Mouse (Mus musculus) c-Kit-positive CD71-positive TER-119-negative erythroid progenitor cells, embryonic 14.5 days (primary cell): ENCODE measurements at regions not wholly inside any gene's neighbourhood (a gene's known extent, or its start where the extent isn't known, plus 50 kb on each side); places are given as distances from the start of the nearest gene placed in this dataset.

ENCODE experiments used
- DNase-seq: peaks from one replicate; pipeline ENCODE4 v3.0.0-alpha.2; 2013; ENCODE audit warnings: low read depth

DNA sequence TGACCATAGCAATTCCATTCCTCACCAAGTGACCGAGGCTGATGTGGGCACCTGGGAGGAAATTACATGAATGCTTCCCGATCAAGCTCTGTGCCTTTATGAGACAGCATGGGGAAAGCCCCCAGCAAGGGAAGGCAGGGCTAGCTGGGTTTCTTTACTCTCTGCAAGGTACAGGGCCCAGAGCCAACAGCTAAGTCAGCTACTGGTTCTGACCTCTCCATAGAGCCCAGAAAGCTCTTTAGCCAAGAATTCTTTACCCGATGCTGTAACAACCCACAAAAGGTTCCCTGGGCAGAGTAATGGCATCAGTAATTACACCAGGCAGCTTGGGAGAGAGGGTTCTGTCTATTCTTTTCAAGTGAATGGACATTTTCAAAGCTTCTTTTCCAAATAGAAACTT is 161.9 kb upstream of the Adamts16 start:
- DNase-seq: no peak

DNA sequence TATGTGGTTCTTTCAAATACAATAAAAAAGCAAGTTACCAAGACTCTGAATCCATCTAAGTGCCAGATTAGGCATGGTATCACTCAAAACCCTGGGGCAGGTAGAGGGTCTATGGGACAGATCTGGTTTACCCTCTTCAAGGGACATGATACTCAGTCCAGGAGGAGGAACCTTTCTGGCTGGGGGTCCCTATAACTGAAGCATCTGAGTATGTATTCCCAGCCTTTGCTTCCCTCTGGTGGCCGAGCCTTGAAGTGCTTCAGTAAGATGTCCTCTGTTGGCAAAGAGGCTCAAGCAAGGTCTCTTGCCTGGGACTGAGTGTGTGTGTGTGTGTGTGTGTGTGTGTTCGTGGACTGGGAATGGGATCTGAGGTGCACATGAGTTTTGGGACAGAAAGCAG is 159.7 kb upstream of the Adamts16 start:
- no peak for DNase-seq

DNA sequence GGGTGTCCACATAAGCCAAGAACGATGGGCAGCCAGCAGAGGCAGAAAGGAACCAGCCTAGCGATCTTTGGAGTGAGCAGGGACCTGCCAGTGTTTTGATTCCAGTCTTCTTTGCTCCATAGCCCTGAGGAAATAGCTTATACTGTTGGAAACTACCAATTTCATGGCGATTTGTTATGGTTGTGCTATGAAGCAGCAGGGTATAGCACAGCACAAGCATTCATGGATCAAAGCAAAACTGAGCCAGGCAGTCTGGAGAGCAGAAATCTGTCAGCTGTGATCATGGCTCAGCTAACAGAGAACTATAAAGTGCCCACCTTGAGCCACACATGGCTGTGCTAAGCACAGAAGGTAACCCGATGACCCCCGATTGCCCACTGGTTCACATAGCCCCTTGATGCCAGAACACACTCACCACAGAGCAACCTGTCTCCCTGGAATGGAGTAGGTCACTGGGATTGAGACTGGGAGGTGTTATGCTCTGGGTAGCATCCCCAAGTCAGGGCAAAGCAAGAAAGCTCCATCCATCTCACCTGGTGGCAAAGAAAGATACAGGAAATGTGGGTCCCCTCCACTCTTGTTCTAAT is 158.9 kb upstream of the Adamts16 start:
- DNase-seq: no peak

DNA sequence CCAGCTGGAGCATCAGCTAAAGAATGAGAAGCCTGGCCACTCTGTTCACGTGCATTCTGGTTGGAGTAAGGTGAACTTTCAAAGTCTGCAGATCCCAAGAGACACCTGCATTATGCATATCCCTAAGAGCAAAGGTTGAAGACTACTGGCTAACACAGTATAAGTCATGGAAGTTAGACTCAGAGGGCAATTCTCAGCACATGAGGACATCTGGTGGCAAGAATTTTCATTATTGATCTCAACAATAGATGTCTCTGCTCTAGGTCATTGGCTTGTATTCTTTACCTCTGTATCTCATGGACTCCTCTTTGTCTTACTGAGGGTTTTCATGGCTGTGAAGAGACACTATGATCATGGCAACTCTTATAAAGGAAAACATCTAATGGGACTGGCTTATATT is 151.9 kb upstream of the Adamts16 start:
- no peak for DNase-seq

DNA sequence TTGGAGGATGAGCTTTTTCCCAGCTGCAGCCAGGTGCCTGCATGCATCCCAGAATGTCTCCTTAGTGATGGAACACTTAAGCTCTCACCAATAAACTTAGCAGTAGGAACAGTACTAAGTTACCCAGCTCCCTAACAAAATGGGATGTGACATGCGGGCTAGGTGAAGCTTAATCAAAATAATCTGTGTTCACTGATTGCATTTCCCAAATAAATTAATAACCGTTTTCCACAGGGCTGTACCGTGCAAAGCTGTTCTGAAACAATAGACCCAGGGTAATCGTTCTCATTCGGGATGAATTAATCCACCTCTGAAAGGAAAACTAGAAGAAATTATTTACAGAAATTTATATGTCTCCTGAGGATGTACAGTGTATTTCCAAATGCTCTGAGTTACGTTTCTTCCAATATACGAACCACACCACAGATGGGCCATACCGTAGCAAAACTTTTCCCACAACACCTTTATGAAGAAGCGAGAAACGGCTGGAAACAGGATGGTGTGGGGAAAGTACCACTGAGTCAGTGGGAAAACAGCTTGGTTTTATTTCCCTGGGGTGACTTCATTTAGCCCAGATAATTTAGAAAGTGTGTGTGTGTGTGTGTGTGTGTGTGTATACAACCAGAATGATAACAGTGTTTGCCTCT is 148.5 kb upstream of the Adamts16 start:
- DNase-seq: no peak

DNA sequence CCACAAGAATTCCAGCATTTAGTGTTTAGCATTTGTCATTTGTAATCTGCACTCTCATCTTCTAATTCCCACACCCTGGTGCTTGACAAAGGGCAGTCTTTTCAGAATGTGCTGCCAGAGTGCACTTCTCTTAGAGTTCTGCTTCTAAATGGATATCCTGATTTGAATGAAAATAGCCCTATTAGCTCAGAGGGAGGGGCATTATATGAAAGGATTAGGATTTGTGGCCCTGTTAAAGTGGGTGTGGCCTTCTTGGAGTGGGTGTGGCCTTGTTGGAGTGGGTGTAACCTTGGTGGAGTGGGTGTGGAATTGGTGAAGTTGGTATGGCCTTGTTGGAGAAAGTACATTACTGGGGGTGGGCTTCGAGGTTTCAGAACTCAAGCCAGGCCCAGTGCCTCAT is 137.7 kb upstream of the Adamts16 start:
- DNase-seq: no peak

DNA sequence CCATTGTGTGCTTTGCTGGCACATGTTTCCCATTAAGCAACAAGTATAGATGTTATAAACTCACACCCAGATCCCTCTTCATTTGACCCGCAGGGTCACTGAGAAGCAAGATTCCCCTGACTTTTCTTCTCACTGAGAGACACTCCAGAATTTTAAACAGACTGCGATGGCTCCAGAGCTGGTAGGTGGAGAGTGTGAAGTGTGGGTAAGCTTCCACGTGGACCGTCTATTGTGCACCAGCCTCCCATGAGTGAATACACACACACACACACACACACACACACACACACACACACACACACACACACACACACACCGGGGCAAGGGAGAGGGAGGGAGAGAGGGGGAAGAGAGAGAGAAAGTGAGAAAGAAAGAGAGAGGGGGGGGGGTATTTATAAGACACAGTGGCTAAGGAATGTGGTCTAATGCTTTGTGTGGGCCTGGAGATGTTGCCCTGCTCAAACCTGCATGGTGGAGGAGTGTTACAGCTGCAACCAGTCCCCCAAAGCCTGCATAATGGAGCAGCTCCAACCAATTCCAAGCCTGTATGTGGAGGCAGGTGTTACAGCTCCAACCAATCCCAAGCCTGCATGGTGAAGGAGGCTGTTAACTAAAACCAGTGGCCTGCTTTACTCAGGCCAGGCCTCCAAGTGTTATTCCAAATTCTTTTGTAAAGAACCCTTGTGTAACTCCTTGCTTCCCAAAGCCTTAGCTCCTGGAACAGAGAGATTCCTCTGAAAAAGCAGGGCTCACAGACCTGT is 137.1 kb upstream of the Adamts16 start:
- DNase-seq: no peak

DNA sequence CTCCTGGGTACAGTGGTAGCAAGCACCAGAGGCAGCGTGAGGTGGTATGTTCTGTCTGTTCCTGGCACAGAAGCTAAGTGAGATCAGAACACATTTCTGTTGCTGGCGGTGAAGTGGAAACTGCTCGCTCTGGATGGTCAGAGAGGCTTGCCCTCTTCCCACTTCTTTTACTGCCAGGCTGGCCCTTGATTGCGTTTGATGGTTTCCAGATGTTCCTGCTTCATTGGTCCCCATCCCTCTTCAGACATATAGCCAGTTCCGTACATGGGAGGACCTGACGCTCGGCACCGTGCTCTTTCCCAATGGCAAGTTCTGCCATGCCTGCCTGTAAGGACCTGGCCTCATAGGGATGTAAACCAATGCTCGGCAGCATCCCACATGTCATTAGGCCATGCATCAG is 128.0 kb upstream of the Adamts16 start:
- no peak for DNase-seq

DNA sequence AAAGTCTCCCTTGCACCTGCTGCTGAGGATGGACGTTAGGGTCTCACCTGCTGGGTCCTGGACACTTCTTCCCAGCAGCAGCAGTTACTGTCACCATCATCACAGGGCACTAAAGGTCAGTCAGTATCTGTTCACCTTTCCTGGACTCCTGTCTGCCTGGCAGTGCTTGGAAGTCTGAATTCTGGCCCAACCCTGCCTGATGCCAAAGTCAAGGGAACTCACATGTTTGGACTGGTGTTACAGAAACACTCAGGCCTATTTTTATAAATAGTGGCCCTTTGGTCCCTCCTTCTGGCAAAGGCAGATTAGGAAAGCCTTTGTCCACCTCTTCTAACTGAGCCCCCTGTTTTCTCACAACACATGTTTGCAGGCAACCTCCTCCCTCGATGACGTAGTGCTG is 126.2 kb upstream of the Adamts16 start:
- no peak for DNase-seq

DNA sequence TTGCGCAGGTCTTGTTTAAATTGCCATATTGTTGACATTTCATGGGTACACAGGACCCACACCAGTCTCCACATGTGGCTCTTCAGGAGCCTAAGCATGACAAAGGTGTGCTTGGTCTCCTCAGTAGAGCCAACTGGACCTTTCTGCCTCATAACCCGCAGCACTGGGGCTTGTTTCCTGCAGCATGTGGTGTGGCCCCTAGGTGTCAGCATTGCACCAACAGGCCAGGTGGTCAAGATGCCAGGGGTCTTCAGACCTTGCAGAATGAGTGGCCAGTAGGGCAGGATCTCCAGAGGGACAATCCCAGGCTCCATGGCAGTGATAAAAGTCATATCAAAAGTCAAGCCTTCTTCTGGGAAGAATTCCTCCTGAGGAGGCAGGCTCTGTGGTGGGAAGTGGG is 121.8 kb upstream of the Adamts16 start:
- DNase-seq: no peak

DNA sequence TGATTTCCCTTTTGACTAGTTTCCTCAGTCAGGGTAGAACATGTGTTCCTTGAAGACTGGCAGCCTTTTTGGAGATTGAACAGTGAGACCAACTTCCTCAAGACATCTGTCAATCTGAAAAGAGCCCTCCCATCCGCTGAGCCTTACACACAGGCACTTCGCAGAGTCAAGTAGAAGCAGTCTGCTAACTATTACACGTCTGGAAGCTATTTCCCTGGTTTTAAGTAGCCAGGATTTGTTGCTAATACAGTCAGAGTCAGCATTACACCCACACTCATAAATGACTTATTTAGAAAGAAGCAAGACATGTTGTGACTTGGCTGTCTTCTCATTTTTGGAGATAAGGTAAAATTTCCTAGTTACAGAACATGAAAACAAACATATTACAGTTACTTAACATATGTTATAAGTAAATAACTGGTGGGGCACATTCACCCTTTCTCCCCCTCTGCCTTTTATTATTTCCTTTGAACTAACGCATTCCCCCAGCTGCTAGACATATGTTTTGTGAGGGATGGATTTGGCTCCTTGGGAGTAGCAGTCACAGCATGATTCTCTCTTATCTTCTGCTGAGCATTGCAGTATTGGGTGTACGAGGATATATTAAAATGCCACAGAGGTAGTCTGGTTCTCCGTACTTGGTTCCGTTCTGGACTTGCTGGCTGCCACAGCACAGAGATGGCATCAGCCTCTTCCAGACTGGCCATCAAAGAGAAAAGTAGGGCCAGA is 92.9 kb upstream of the Adamts16 start:
- DNase-seq: no peak

DNA sequence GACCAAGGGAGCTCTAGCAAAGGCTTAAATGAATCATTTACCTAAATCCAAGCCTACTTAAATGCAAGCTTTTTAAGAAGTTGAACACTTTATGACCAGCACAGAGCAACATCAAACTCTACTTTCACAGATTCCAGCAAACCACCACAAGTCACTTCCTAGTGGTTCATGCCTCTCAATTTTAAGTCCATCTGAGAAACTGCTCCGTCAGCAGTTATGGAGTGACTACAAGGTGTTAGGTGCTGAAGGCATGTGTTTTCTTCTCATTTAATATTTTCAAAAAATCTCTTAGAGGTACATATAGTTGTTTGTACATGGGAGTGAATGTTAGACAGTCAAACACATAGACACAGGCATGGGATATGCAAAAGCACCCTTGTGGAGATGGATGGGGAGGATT is 72.2 kb upstream of the Adamts16 start:
- no peak for DNase-seq

DNA sequence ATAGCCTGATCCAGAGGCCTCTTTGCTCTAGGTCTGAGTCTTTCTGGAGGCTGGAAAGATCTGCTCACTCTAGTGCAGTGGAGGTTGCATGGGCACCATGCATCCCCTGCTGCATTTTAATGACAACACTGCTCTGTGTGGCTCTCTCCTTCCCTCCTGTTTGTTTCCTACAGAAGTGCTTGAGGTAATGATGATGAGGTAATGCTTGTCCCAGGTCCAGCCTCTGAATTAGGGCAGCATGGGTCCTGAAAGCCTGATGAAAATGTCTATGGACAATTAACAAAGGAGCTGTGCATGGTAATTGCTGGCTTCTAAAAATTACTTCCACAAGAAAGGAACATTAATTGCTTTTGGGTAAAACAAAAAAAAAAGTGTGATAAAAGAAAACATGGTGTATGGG is 69.3 kb upstream of the Adamts16 start:
- no peak for DNase-seq

DNA sequence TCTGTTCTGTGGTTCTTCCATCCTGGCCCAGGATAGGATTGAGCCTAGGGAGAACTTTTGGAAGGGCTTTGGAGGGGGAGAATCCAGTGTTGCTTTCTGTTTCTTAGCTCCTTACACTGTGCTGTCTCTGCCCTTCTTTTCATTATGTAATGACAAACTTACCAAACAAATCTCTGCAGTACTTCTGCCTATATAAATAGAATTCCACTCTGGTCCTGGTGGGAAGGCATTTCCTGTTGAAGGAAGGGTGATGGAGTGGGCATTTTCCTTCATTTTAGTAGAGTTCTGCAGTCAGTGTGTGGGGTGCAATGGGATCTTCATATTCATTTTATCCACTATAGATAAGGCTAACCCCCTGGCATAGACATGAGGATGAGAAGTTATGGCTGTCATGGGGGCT is 63.2 kb upstream of the Adamts16 start:
- no peak for DNase-seq

DNA sequence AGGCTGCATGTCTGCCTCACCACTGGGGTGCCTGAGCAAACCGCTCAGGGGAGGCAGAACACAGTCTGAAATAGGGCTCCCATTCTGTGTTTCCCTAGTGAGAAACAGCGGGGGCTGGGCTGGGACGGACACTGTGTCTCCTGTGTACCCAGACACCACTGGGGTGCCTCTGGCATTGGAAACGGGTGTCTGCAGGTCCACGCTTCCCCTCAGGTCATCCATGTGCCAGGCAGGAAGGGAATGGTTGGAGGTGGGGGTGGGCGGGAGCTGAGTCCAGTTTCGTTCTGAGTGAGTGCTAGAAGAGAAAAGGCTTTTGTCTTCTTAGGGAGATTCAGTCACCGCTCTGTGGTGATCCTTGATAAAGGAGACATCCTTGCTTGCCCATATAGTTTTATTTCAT is 62.2 kb upstream of the Adamts16 start:
- no peak for DNase-seq

DNA sequence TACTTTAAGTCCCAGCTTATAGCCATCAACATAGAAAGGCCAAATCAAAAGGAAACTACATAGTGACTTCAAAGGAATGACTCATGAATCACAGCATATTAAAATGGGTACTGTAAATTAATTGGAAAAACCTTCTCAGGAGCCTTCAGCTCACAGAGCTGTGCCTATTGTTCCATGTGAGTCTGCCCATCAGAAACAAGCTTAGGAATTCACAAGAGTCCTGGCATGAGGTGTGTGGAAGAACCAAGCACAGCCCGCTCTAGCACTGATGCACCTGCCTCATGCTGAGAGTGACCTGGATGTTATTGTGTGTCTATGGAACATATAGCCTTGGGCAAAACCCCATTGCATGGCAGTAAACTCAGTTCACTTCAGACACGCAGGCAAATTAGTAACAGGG is 61.5 kb upstream of the Adamts16 start:
- no peak for DNase-seq

DNA sequence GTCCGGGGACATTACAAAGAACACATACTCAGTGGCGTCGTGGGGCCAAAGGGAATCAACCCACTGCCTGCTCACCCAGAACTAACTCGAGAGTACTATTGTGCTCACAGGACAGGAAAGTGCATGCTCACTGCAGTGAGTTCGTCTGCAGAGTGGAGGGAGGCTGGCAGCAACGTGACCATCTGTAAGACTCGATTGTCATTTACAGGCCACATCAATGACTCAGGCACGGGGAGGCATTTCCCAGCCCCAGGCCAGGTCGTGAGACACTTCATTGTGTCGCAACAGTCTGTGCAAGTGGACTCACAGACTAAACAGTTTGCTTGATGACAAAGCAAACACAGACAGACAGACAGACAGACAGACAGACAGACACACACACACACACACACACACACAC is 61.1 kb upstream of the Adamts16 start:
- DNase-seq: no peak

DNA sequence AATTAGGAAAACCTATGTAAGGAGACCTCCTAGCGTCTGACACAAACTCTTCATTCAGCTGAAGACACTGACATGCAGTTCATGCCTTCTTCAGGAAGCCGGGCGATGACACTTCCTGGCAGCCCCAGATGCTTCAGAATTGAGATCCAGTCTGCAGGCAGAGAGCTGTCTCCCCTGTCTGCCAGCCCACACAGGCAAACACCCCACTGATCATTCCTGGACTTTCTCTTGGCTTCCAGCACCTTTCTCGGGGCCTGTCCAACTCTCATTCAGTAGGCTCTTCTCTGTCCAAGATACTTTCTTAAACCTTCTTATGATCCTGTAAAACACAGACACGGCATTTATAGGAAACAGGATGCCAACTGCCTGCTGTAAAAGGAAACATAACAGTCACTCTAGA is 50.0 kb upstream of the Adamts16 start:
- no peak for DNase-seq
